Mouse (Mus musculus): ENCODE results near the gene Morn2.
"Not testable (repeated sequence)": the region's sequence is repeated elsewhere in the genome, so short reads cannot be mapped to it uniquely, and the experiment has no call there.

Morn2 gene

GRCm38 (mm10) chr17:80290074-80290657 lies at the start of gene Morn2, which contains the start of gene Dhx57:
Gene Morn2 (plus strand): TSS chr17:80290203.
Gene Dhx57 (minus strand): TSS chr17:80290476.
- DNase-seq (ENCODE audit: extremely low spot score): peak; percentile 98

GRCm38 (mm10) chr17:80241594-80241993 lies 48.4 kb upstream of the Morn2 start:
- no peak for DNase-seq (ENCODE audit: extremely low spot score)

GRCm38 (mm10) chr17:80243116-80243515 lies 46.9 kb upstream of the Morn2 start:
- DNase-seq (ENCODE audit: extremely low spot score): peak; percentile 31

- no peak for DNase-seq (ENCODE audit: extremely low spot score)
Observed at GRCm38 (mm10) chr17:80252757-80253525, 37.1 kb upstream of the Morn2 start.

- DNase-seq (ENCODE audit: extremely low spot score): no peak
Observed at GRCm38 (mm10) chr17:80254421-80254820, 35.6 kb upstream of the Morn2 start.

- DNase-seq (ENCODE audit: extremely low spot score): peak; percentile 33
Observed at GRCm38 (mm10) chr17:80255208-80255607, 34.8 kb upstream of the Morn2 start.

GRCm38 (mm10) chr17:80267065-80267464 lies 22.9 kb upstream of the Morn2 start:
- no peak for DNase-seq (ENCODE audit: extremely low spot score)

- DNase-seq (ENCODE audit: extremely low spot score): no peak
Observed at GRCm38 (mm10) chr17:80268151-80268550, 21.9 kb upstream of the Morn2 start.

- DNase-seq (ENCODE audit: extremely low spot score): not testable (repeated sequence)
Observed at GRCm38 (mm10) chr17:80270622-80271021, 19.4 kb upstream of the Morn2 start.

GRCm38 (mm10) chr17:80278255-80278654 lies 11.7 kb upstream of the Morn2 start:
- no peak for DNase-seq (ENCODE audit: extremely low spot score)

- DNase-seq (ENCODE audit: extremely low spot score): no peak
Observed at GRCm38 (mm10) chr17:80279340-80280070, 10.5 kb upstream of the Morn2 start.

- DNase-seq (ENCODE audit: extremely low spot score): no peak
Observed at GRCm38 (mm10) chr17:80284446-80284845, 5.6 kb upstream of the Morn2 start.

GRCm38 (mm10) chr17:80288012-80288411 lies 2.0 kb upstream of the Morn2 start:
- DNase-seq (ENCODE audit: extremely low spot score): no peak

GRCm38 (mm10) chr17:80289280-80290073 lies 526 bp upstream of the Morn2 start:
- DNase-seq (ENCODE audit: extremely low spot score): no peak

GRCm38 (mm10) chr17:80291148-80291547 lies 1.1 kb downstream of the Morn2 start:
- peak; percentile 32 for DNase-seq (ENCODE audit: extremely low spot score)

- no peak for DNase-seq (ENCODE audit: extremely low spot score)
Observed at GRCm38 (mm10) chr17:80295258-80295657, 5.3 kb downstream of the Morn2 start.

GRCm38 (mm10) chr17:80298844-80299243 lies 8.8 kb downstream of the Morn2 start:
- no peak for DNase-seq (ENCODE audit: extremely low spot score)

GRCm38 (mm10) chr17:80307251-80307650 lies 17.2 kb downstream of the Morn2 start, which contains the start of gene Arhgef33:
Gene Arhgef33 (plus strand): TSS chr17:80307407.
- DNase-seq (ENCODE audit: extremely low spot score): no peak

GRCm38 (mm10) chr17:80311761-80312160 lies 21.8 kb downstream of the Morn2 start:
- DNase-seq (ENCODE audit: extremely low spot score): no peak

GRCm38 (mm10) chr17:80312405-80312804 lies 22.4 kb downstream of the Morn2 start:
- no peak for DNase-seq (ENCODE audit: extremely low spot score)

GRCm38 (mm10) chr17:80322228-80322627 lies 32.2 kb downstream of the Morn2 start:
- DNase-seq (ENCODE audit: extremely low spot score): no peak

- no peak for DNase-seq (ENCODE audit: extremely low spot score)
Observed at GRCm38 (mm10) chr17:80323015-80323414, 33.0 kb downstream of the Morn2 start.

Data from embryo, embryonic 9.5 days (tissue).